Mouse (Mus musculus) stomach, embryonic 15.5 days (tissue): ENCODE data around the gene Klhdc4. TPM values are rescaled to one million over a fixed set of nuclear protein-coding genes. Genes with fewer than 3 reads are reported as not detected.

Experiments used
- ATAC-seq: fragments of 200-750 bp; cut with Nextera tagmentation; 2 replicates; pipeline ENCODE4 v1.8.0; 2017; ENCODE audit warnings: low read depth, moderate number of reproducible peaks, moderate TSS enrichment; ENCODE audit not compliant: insufficient read depth, low FRiP score
- H3K27ac ChIP-seq: fragments of 300-500 bp; sonication (generic); 2 replicates; pipeline ENCODE4 v1.5.1; 2015; ENCODE audit warnings: mild to moderate bottlenecking, inconsistent platforms
- H3K27me3 ChIP-seq: fragments of 300-500 bp; sonication (generic); replicated peaks from 2 replicates; pipeline ENCODE4 v1.6.1; 2015; ENCODE audit warnings: inconsistent platforms
- H3K36me3 ChIP-seq: fragments of 300-500 bp; sonication (generic); 2 replicates; pipeline ENCODE4 v1.6.1; 2015; ENCODE audit warnings: inconsistent platforms
- H3K4me1 ChIP-seq: fragments of 300-500 bp; sonication (generic); 2 replicates; pipeline ENCODE4 v1.6.1; 2015; ENCODE audit warnings: inconsistent platforms
- H3K4me2 ChIP-seq: fragments of 300-500 bp; sonication (generic); 2 replicates; pipeline ENCODE4 v1.6.1; 2015; ENCODE audit warnings: mild to moderate bottlenecking, inconsistent platforms
- H3K4me3 ChIP-seq: fragments of 300-500 bp; sonication (generic); replicated peaks from 2 replicates; pipeline ENCODE4 v1.5.1; 2015; ENCODE audit warnings: inconsistent platforms
- H3K9ac ChIP-seq: fragments of 300-500 bp; sonication (generic); 2 replicates; pipeline ENCODE4 v1.6.1; 2015; ENCODE audit warnings: inconsistent platforms
- H3K9me3 ChIP-seq: fragments of 300-500 bp; sonication (generic); 2 replicates; pipeline ENCODE4 v1.6.1; 2016; ENCODE audit warnings: inconsistent platforms
- WGBS: fragments of 180-500 bp; shearing (Covaris S2); methylation state at CpG from one replicate; pipeline ENCODE4 v1.1.7; 2015; 5-methylcytosine and 5-hydroxymethylcytosine counted together
- polyA plus RNA-seq: library from polyadenylated mRNA; unstranded; fragments of >200 nt; fragmentation: Nextera tagmentation; extraction: Ambion mirVana; gene quantifications from 2 replicates; pipeline ENCODE4 v1.2.1, GENCODE M21; 2015

The Klhdc4 gene
- polyA plus RNA-seq, 1 experiment from 2014 or later = 36.2 TPM

DNA sequence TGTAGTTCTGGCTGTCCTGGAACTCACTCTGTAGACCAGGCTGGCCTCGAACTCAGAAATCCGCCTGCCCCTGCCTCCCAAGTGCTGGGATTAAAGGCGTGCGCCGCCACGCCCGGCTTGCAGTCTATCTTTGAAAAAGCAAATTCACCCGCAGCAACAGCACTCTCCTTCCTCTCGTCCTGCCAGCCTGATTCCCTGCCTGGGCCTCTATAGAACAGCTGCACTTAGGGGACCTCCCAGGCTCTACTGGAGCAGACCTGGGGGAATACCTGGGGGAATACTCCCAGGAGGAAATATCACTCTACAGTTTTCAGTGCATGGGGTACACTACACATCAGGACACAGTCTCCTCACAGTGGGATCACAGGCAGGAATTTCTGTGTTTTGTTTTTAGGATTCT, 19.9 kb upstream of the Klhdc4 start:
- Histone ChIP-seq H3K27me3 (no peaks in the 10 kb centered on the region), H3K36me3 (no peaks in the 10 kb centered on the region), H3K27ac (no peak overlapping the region), H3K9me3 (no peaks in the 10 kb centered on the region), H3K9ac (no peak overlapping the region), H3K4me2 (no peak overlapping the region), H3K4me3 (no peak overlapping the region), H3K4me1 (peaks cover 18% of the 10 kb centered on the region; the same call in 1 of the 2 replicates)
- WGBS = 71% methylated on average over 9 of the region's 9 CpGs
- no peak for ATAC-seq

DNA sequence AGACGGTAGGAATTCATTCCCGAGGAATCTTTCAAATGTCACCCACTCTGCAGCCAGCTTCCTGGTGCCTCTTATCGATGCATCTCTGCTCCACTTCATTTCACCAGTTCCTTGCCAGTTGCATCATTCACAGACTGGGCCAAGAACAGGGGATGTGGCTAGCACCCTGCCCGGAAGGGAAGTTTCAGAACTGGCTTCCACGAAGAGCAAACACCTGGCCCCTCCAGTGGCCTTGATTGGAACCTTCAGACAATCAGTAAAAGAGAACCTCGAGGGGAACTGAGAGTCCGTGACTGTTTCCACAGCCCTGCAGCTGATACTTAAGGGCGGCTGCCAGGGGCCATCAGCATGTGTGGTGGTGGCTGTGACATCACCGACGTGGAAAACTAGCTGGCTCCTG, 19.1 kb upstream of the Klhdc4 start:
- WGBS = 64% methylated on average over 10 of the region's 10 CpGs
- Histone ChIP-seq H3K27ac (no peak overlapping the region), H3K4me3 (no peak overlapping the region), H3K36me3 (no peaks in the 10 kb centered on the region), H3K4me2 (no peak overlapping the region), H3K9me3 (no peaks in the 10 kb centered on the region), H3K27me3 (no peaks in the 10 kb centered on the region), H3K4me1 (peaks cover 18% of the 10 kb centered on the region; the same call in 1 of the 2 replicates), H3K9ac (no peak overlapping the region)
- ATAC-seq = no peak

DNA sequence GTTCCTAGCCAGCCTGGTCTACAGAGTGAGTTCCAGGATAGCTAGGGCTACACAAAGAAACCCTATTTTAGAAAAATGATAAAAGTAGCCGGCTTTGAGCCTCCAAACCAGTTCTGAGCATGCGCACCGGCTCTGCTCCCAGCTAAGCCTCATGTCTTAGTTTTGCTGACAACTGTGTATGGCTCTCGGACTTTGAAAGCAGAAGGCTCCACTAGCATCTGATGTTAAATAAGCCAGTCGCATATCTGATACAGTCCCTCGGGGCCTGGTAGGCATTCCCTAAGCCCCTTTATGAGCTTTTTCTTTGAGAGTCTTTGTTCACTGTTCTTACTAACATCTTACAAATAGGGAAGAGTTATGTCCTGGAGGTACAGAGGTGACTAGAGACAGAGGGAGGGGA, 18.6 kb upstream of the Klhdc4 start:
- Histone ChIP-seq H3K4me3 (no peak overlapping the region), H3K9me3 (no peaks in the 10 kb centered on the region), H3K27me3 (no peaks in the 10 kb centered on the region), H3K4me2 (no peak overlapping the region), H3K4me1 (peaks cover 18% of the 10 kb centered on the region; the same call in 1 of the 2 replicates), H3K27ac (no peak overlapping the region), H3K9ac (no peak overlapping the region), H3K36me3 (no peaks in the 10 kb centered on the region)
- ATAC-seq = no peak
- 70% methylated on average over 6 of the region's 6 CpGs for WGBS

DNA sequence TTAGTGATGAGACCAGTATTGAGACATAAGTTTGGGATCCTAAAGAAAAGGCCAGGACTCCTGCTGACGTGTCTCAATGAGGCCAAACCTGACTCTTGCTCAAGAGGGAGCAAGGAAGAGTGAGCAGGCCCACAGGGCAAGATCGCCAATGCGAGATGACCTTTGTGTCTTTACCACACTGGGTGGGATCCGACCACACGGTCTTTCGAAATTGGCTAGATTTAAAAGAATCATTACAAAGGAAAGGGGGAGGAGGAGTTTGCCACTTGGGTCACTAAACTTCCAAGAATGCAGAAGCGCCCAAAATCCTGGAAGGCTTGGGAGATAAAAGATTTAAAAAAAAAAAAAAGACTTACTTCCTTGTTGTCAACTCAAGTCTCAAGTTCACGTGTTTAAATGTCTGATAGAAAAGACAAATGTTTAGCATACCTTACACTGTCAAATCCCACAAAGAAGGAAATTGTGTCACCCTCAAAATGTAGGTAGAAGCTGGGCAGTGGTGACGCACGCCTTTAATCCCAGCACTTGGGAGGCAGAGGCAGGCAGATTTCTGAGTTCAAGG, 18.0 kb upstream of the Klhdc4 start:
- Histone ChIP-seq H3K4me1 (peaks cover 15% of the 10 kb centered on the region; the same call in 1 of the 2 replicates), H3K4me3 (no peak overlapping the region), H3K4me2 (no peak overlapping the region), H3K27ac (no peak overlapping the region), H3K9me3 (no peaks in the 10 kb centered on the region), H3K9ac (no peak overlapping the region), H3K36me3 (no peaks in the 10 kb centered on the region), H3K27me3 (no peaks in the 10 kb centered on the region)
- ATAC-seq = no peak
- 71% methylated on average over 10 of the region's 10 CpGs for WGBS

DNA sequence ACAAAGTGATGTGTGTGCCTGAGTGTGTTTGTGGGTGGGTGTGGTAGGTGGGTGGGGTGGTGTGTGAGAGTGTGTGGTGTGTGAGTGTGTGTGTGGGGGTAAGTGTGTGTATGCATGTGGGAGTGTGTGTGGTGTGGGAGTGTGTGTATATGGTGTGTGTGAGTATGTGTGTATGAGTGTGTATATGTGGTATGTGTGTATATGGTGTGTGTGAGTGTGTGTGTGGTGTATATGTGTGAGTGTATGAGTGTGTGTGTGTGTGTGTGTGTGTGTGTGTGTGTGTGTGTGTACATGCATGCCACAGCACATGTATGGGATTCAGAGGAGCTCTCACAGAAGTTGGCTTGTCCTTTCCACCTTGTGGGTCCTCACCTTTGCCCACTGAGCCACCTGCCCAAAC, 17.4 kb upstream of the Klhdc4 start:
- no peak overlapping the region for H3K4me2 ChIP-seq
- peaks cover 11% of the 10 kb centered on the region; the same call in 1 of the 2 replicates for H3K4me1 ChIP-seq
- H3K27me3 ChIP-seq = no peaks in the 10 kb centered on the region
- no peak overlapping the region for H3K27ac ChIP-seq
- no peaks in the 10 kb centered on the region for H3K36me3 ChIP-seq
- no peak overlapping the region for H3K4me3 ChIP-seq
- no peak for ATAC-seq
- no peaks in the 10 kb centered on the region for H3K9me3 ChIP-seq
- no peak overlapping the region for H3K9ac ChIP-seq

DNA sequence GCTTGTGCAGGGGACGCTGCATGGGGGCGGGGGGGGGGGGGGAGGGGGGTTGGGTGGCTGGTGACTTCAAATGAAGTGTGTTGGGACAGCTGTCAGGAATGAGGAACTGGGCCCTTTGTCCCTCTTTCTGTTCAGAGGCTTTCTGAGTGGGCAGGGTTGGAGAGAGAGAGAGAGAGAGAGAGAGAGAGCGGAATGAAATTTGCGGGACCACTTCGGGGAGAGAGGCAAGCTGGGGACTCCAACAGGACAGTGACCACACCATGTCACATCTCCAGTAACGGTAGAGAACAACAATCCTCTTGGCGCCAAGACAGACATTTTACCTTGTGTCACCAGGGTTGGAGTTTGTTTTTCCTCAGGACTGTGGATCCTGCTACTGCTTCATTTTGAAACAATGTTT, 15.4 kb upstream of the Klhdc4 start:
- no peaks in the 10 kb centered on the region for H3K27me3 ChIP-seq
- H3K27ac ChIP-seq = no peak overlapping the region
- 68% methylated on average over 6 of the region's 7 CpGs for WGBS
- H3K4me2 ChIP-seq = no peak overlapping the region
- ATAC-seq = no peak
- H3K4me1 ChIP-seq = no peaks in the 10 kb centered on the region
- H3K36me3 ChIP-seq = no peaks in the 10 kb centered on the region
- no peaks in the 10 kb centered on the region for H3K9me3 ChIP-seq
- H3K9ac ChIP-seq = no peak overlapping the region
- H3K4me3 ChIP-seq = no peak overlapping the region

DNA sequence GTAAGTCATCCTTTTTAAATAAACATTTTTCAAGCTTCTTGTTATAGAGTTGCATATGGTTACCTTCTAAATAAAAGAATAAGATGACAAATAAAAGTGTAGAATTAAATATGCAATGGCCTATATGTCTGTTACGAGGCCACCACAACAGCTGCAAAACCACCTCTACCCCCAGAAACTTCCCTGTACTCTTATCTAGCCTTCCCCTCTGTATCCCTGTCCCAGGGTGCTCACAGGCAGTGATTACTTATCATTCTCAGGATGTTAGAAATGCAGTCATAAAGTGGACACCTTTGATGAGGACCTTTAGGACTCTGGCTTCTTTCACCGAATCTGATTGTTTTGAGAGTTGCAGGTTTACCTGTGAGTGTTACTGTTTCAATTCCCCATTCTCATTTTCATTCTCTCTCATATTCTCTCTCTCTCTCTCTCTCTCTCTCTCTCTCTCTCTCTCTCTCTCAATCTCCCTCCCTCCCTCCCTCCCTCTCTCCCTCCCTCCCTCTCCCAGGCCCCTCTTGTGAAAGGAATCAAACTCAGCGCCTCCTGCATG, 13.9 kb upstream of the Klhdc4 start:
- no peak for ATAC-seq
- WGBS = 66% methylated on average over 3 of the region's 3 CpGs
- Histone ChIP-seq H3K4me3 (no peak overlapping the region), H3K36me3 (no peaks in the 10 kb centered on the region), H3K9ac (no peak overlapping the region), H3K27me3 (no peaks in the 10 kb centered on the region), H3K27ac (no peak overlapping the region), H3K9me3 (no peaks in the 10 kb centered on the region), H3K4me2 (no peak overlapping the region), H3K4me1 (no peaks in the 10 kb centered on the region)

DNA sequence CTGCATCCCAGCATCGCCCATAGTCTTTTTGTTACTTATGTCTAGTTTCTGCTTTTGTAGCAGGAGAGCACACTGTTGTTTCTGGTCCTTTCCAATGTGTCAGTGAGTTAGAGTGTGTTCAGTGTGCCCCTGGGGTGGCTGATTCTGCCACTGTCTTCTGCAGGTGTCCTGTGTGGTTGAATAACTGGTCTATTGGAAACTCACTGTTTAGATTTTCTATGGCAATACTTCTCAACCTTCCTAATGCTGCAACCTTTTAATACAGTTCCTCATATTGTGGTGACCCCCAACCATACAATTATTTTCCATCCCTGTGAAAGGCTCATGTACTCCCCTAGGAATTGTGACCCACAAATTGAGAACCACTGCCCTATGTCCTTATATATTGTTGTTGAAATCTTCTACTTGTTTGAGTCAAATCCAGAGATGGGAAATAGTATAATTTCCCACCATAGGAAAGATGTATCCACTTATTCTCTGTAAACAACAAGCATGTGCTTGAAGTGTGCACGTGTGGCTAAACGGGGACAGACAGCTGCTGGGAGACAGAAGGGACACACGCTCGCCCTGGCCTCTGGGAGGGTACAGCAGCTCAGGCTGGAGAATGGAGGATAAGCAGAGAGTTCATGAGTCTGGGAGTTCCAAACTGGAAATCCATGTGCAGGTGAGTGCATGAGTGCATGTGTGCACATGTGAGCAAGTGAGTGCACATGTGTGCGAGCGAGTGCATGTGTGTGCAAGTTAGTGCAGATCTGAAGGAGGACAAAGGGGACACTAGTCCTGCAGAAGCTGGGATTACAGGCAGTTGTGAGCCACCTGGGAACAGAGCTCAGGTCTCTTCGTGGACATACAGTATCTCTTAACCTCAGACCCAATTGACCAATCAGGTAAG, 12.9 kb upstream of the Klhdc4 start:
- 87% methylated on average over 8 of the region's 8 CpGs for WGBS
- H3K9ac ChIP-seq = no peak overlapping the region

DNA sequence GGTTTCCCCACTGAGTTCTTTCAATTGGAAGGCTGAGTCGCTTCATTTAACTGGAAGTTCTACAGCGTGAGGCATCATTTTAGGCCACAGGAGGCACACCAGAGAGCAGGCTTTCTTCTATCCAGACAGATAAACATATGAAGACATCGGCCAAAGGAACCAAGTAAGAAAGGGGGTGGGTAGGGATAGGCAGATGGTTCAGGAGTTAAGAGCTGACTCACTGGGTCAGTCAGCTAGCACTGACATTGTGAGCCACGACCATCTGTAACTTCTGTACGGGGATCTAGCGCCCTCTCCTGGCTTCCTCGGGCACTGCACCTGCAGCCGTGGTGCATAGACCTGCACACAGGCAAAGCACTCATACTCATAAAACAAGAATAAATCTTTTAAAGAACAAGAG, 11.9 kb upstream of the Klhdc4 start:
- no peak overlapping the region for H3K9ac ChIP-seq
- 50% methylated on average over 8 of the region's 8 CpGs for WGBS
- no peak overlapping the region for H3K4me3 ChIP-seq
- no peaks in the 10 kb centered on the region for H3K9me3 ChIP-seq
- no peak for ATAC-seq
- H3K27ac ChIP-seq = no peak overlapping the region
- H3K4me1 ChIP-seq = no peaks in the 10 kb centered on the region
- H3K27me3 ChIP-seq = no peaks in the 10 kb centered on the region
- no peak overlapping the region for H3K4me2 ChIP-seq
- H3K36me3 ChIP-seq = no peaks in the 10 kb centered on the region

More for the DNA sequence above, 12.9 kb upstream of the Klhdc4 start:
- no peaks in the 10 kb centered on the region for H3K27me3 ChIP-seq
- no peak for ATAC-seq
- H3K4me1 ChIP-seq = no peaks in the 10 kb centered on the region
- H3K4me2 ChIP-seq = no peak overlapping the region
- no peak overlapping the region for H3K27ac ChIP-seq
- H3K36me3 ChIP-seq = no peaks in the 10 kb centered on the region
- no peaks in the 10 kb centered on the region for H3K9me3 ChIP-seq
- no peak overlapping the region for H3K4me3 ChIP-seq

DNA sequence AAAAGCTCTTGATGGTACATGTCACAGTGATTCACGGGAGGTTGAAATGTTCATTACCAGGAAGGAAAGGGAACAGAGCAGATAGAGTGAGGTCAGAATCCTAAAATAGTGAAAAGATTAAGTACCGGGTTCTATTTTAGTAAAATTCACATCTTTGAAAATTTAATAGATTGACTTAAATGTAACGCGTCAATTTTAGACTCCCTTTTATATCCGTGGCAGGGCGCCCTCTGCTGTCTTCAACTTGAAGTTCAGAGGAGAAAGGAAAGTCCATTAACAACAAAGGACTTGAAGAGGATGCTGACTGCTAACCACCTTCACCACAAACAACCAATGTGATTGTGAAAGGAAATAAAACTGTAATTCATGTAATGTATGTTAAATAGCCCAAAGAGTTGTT, 3.1 kb upstream of the Klhdc4 start:
- Histone ChIP-seq H3K9ac (no peak overlapping the region), H3K27me3 (no peaks in the 10 kb centered on the region), H3K4me3 (no peak overlapping the region), H3K4me1 (peaks cover 8% of the 10 kb centered on the region), H3K9me3 (no peaks in the 10 kb centered on the region), H3K36me3 (no peaks in the 10 kb centered on the region), H3K4me2 (no peak overlapping the region), H3K27ac (no peak overlapping the region)
- 14% methylated on average over 6 of the region's 6 CpGs for WGBS
- no peak for ATAC-seq

DNA sequence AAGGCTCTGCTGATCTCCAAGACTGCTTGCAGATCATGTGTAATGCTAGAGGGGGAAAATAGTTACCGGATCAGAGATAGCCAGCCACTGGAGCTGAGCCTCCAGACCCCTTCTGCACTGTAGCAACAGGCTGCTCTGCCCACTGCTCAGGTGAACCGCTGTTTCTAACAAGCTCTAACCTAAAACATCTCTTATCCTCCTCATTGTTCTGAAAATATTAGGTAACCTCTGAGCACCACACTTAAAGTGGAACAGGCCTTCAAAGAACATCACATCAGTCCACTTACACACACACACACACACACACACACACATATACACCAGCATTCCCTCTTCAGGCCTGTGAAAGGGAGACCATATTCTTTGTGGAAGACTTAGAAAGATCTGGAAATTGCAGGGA, 2.7 kb upstream of the Klhdc4 start:
- Histone ChIP-seq H3K9me3 (no peaks in the 10 kb centered on the region), H3K4me1 (peaks cover 8% of the 10 kb centered on the region), H3K4me2 (no peak overlapping the region), H3K4me3 (no peak overlapping the region), H3K9ac (no peak overlapping the region), H3K27ac (no peak overlapping the region), H3K36me3 (no peaks in the 10 kb centered on the region), H3K27me3 (no peaks in the 10 kb centered on the region)
- ATAC-seq = no peak
- 79% methylated on average over 2 of the region's 2 CpGs for WGBS

DNA sequence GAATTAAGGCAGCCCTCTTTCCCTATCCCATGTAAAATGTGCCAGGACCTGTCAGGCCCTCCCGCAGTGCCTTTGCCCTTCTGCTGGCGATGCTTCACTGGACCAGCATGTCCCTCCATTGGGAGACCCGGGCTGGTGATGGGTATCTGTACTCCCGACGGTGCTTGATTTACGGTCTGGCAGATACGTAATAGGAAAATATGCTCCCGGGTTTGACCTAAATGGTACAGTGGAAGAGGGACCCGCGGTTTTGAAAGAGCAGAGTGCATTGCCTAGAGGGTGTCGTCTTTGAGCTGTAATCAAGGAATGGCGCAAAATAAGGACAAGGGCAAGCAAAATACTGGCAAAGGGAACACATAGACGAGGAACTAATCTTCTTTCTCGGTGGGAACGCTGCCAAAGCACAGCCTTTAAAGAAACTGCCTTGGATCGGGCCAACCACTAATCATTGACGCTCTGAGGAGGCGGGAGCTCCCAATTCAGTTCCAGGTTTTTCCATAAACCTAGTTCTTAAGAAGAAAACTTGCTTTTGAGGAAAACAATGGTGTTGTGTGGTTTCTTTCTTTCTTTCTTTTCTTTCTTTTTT, 501 bp upstream of the Klhdc4 start:
- H3K9ac ChIP-seq = peak overlapping the region; percentile 27; the same call in 1 of the 2 replicates
- peak overlapping the region; percentile 87 for H3K4me3 ChIP-seq
- H3K27me3 ChIP-seq = no peaks in the 10 kb centered on the region
- 19% methylated on average over 18 of the region's 18 CpGs for WGBS
- peak; percentile 64 for ATAC-seq
- H3K27ac ChIP-seq = no peak overlapping the region
- no peaks in the 10 kb centered on the region for H3K9me3 ChIP-seq
- peaks cover 8% of the 10 kb centered on the region for H3K4me1 ChIP-seq
- H3K4me2 ChIP-seq = peak overlapping the region; percentile 85
- no peaks in the 10 kb centered on the region for H3K36me3 ChIP-seq
